Mouse (Mus musculus) T-helper 2 cell (primary cell): ENCODE results near the gene Tbc1d5.

Source experiments
- in situ Hi-C: fragments of 300-600 bp; cut with MboI, MseI; formaldehyde crosslinking; loops from one replicate; pipeline ENCODE4 v1.15.1; 2025; ENCODE audit warnings: high pct_unique_total_duplicates

Tbc1d5 gene

GRCm38 (mm10) chr17:50879910-50880309 lies 299.2 kb downstream of the Tbc1d5 start:
- in situ Hi-C loops, result loop anchor here (10.0 kb wide), 1 partner anchor 185 kb away; no protein-coding TSS in a partner anchor

DNA sequence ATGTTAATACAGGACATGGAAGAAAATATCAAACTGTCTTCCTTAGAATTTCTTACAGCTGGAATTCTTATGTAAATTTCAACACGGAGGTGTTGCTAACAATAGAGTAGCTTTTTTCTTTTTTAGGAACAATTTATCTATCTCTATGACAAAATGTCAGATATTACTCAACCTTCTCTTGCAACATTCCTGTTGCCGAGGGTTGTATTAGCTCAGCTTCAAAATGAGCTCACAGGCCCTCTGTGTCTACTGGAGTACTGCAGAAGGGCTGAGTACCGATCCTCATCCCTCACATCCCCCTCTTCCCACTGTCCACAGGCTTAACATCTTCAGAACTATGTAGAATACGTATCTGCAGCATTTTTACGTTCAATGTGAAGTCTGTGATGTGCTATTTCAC lies 302.7 kb downstream of the Tbc1d5 start:
- in situ Hi-C loops, result loop anchor here (10.0 kb wide), 1 partner anchor 188 kb away; no protein-coding TSS in a partner anchor

DNA sequence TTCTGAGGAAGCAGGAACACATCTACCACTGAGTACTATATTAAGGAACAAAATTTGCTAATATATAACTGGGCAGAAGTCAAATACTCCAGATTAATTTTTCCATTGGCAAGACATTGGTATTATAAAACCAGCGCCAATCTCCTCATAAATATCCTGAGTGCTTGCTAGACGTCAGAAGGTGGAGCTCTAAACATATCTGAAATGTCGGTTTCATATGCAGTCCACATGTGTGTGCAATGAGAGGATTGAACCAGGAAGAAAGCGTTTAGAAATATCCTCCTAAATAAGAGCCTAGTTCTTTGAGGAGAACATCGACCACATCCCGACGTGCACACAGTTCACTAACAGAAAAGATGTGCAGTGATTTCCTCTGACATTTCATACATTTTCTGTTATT lies 305.1 kb downstream of the Tbc1d5 start:
- in situ Hi-C loops, result loop anchor here (10.0 kb wide), 1 partner anchor 191 kb away; no protein-coding TSS in a partner anchor

DNA sequence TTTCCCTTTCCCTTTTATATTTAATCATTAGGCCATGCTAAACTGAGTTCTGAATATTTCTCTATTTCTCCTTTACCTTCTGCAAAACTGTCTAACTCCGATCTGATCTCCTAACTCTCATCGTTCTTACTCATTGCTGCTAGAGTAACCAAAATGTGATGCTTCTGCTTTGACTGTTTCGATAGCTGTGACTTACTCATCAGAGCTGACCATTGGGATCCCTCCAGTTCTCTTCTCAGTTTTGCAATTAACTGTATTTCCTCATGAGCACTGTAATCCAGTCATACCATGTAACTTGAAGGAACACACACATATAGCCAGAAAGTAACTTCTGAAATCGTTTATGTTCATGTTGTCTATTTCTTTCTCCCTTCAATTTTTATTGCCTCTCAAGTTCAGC lies 306.6 kb downstream of the Tbc1d5 start:
- in situ Hi-C loops, result loop anchor here (10.0 kb wide), 1 partner anchor 192 kb away; no protein-coding TSS in a partner anchor

DNA sequence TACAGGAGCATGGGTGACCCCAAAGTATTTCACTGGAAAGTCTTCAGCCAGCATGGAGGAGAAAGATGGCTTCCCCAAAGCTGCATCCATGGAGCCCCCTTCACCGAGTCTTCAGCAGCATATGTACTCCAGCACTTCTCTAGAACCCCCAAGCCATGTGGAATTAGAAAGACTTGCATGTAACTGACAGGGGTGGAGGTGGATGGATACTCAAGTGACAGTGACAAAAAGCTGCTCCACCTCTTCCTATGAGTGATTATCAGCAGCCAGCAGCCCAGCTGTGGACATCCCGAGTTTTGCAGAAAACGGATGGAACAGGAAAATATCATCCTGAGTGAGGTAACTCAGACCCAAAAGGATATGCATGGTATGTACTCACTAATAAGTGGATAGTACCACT lies 311.9 kb downstream of the Tbc1d5 start:
- in situ Hi-C loops, result no loop called here

DNA sequence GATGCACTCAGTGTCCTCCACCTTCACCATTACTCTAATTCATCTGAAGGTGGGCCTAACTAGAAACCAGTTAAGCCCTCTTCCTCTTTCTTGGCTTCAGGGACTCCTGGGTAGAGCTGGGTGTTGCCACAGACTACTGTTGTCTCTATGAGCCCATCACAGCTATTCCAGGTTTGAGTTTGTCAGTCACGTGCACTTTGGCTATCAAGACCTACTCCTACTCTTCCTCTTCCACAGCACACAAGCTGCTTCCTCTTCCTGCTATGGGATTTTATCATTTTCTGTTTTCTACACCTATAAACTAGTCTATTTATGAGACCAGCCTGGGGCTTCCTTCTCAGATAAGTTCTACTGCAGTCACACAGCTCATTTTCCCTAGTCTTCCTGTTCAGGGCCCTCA lies 314.4 kb downstream of the Tbc1d5 start:
- in situ Hi-C loops, result no loop called here

GRCm38 (mm10) chr17:50853220-50853619 lies 325.9 kb downstream of the Tbc1d5 start:
- in situ Hi-C loops, result no loop called here

GRCm38 (mm10) chr17:50851382-50851781 lies 327.8 kb downstream of the Tbc1d5 start:
- in situ Hi-C loops, result no loop called here

DNA sequence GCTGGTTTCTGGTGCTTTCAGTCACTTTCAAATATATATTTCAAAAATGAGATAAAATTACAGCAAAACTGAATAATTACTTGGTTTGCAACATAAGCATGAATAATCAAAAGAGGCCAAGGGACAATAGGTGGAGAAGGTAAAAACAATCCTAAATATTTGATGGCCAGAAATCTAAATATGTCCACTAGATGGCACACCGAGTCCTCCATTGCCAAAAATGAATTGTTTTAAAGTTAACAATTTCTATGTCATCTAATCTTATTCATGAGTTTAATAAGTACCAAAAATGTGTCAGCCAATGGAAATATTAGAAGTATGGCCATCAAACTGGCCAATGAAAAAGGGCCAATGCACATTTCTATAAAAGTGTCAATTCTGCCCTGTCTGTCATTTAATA lies 365.1 kb downstream of the Tbc1d5 start:
- in situ Hi-C loops, result no loop called here

- in situ Hi-C loops, result no loop called here
Measured at GRCm38 (mm10) chr17:50813580-50813979, 365.6 kb downstream of the Tbc1d5 start.

- in situ Hi-C loops, result no loop called here
Measured at GRCm38 (mm10) chr17:50805631-50806030, 373.5 kb downstream of the Tbc1d5 start.

GRCm38 (mm10) chr17:50803234-50803633 lies 375.9 kb downstream of the Tbc1d5 start:
- in situ Hi-C loops, result no loop called here

GRCm38 (mm10) chr17:50802380-50802779 lies 376.8 kb downstream of the Tbc1d5 start:
- in situ Hi-C loops, result no loop called here

- in situ Hi-C loops, result no loop called here
Measured at GRCm38 (mm10) chr17:50795445-50796095, 383.6 kb downstream of the Tbc1d5 start.

DNA sequence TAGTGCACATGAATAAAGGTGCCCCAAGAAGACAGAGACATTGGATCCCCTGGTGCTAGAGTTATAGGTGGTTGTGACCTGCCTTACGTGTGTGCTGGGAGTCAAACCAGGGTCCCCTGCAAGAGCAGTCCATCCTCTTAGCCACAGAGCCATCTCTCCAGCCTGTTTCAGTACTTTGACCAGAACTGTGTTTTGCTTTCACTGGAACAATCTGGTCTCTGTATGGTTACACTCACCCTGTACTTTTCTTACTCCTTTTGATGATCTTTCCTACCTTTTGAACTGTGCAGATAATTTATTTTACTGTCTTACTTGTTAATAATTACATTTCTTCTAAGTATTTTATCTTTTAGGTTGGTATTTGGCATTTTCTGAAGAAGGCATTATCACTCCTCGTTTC lies 387.5 kb downstream of the Tbc1d5 start:
- in situ Hi-C loops, result no loop called here

- in situ Hi-C loops, result loop anchor here (10.0 kb wide), 1 partner anchor 364 kb away; no protein-coding TSS in a partner anchor
Measured at GRCm38 (mm10) chr17:50788835-50789234, 390.3 kb downstream of the Tbc1d5 start.

- in situ Hi-C loops, result no loop called here
Measured at GRCm38 (mm10) chr17:50775247-50775646, 403.9 kb downstream of the Tbc1d5 start.

- in situ Hi-C loops, result loop anchor here (25.0 kb wide), 1 partner anchor 827 kb away; no protein-coding TSS in a partner anchor
Measured at GRCm38 (mm10) chr17:50764387-50764786, 414.8 kb downstream of the Tbc1d5 start.

DNA sequence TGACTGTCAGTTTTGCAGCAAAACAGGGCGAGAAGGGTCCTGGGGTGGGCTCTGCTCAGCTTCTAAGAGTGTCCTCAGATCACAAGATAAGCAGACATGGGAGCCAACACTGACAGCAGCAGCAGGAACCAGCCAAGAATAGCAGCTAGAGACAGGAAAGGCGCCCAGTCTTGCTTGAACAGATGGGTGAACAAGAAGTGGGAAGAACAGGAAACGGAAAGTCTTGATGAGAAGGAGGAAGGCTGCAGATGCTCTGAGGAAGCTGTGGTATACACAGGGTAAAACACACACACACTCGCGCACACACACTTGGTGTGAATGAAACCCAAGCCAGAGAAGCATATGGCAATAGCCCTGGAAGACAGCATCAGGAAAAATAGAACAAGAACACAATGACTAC lies 415.7 kb downstream of the Tbc1d5 start:
- in situ Hi-C loops, result loop anchor here (25.0 kb wide), 1 partner anchor 826 kb away; no protein-coding TSS in a partner anchor

GRCm38 (mm10) chr17:50762231-50762630 lies 416.9 kb downstream of the Tbc1d5 start:
- in situ Hi-C loops, result loop anchor here (25.0 kb wide), 1 partner anchor 825 kb away; no protein-coding TSS in a partner anchor

GRCm38 (mm10) chr17:50761082-50761481 lies 418.1 kb downstream of the Tbc1d5 start:
- in situ Hi-C loops, result loop anchor here (25.0 kb wide), 1 partner anchor 824 kb away; no protein-coding TSS in a partner anchor

DNA sequence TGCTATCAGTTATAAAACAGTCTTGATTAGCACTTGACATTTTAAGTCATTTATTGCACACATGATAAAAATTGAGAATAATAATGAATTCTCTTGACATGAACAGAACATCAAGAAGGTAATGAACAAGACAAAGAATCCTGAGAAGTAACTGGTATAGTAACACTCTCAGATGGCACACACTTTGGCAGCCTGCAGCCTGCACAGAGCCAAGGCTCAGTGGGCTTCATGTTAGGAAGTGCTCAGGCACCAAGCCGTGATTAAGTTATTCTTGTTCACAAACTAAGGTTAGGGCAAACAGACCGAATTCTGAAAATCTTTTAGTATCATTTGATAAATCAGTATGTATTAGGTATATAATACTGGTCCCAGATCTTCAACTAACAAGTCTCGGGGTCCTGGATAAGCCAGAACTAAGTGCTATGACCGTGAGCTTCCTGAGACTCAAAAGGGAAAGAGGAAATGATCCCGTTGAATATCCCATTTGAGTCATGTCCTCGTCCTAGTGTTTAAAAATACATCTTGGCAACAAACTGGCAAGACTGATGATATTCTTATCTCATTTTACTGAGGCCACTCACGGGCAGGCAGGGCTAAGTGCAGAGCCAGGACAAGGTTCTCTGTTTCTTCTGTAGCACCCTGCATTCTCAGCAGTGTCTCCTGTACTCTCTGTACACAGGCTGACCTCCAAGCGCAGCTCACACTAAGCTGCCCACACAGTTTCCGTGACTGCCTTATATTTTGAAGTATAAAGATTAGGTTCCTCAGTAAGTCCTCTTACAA lies 425.6 kb downstream of the Tbc1d5 start:
- in situ Hi-C loops, result loop anchor here (25.0 kb wide), 1 partner anchor 816 kb away; no protein-coding TSS in a partner anchor
